Mouse (Mus musculus) B cell, adult (primary cell): ENCODE measurements around the gene Tnfsfm13. TPM values are rescaled to one million over a fixed set of nuclear protein-coding genes. Genes with fewer than 3 reads are reported as not detected.

Experiments used
- total RNA-seq: library from RNA; stranded (reverse); gene quantifications from 4 replicates; pipeline ENCODE4 v1.2.4, GENCODE M21; 2023; ENCODE audit not compliant: inconsistent age

Tnfsfm13 gene
- total RNA-seq = 0.45 to 0.78 TPM in 2 of 4 replicates, not detected in the others

GRCm38 (mm10) chr11:69695361-69696181 is at the start of gene Tnfsfm13, which contains the start of gene Tnfsf12:
Tnfsfm13 (minus strand) TSS chr11:69696098.
Tnfsf12 (minus strand) TSS chr11:69695849.

GRCm38 (mm10) chr11:69685526-69686148 is 10.3 kb downstream of the Tnfsfm13 start, which contains the start of gene Tnfsf13:
Tnfsf13 (minus strand) TSS chr11:69685784.

GRCm38 (mm10) chr11:69681314-69682208 is 14.3 kb downstream of the Tnfsfm13 start, which contains the start of gene Senp3:
Senp3 (minus strand) TSS chr11:69682084.

GRCm38 (mm10) chr11:69672211-69672706 is 23.6 kb downstream of the Tnfsfm13 start, which contains the start of gene Eif4a1:
Eif4a1 (minus strand) TSS chr11:69672423.

GRCm38 (mm10) chr11:69665961-69666664 is 29.8 kb downstream of the Tnfsfm13 start, which contains the start of gene Cd68:
Cd68 (minus strand) TSS chr11:69666153.

GRCm38 (mm10) chr11:69662213-69662966 is 33.5 kb downstream of the Tnfsfm13 start, which contains the start of gene Mpdu1:
Mpdu1 (minus strand) TSS chr11:69662642.

GRCm38 (mm10) chr11:69655264-69656064 is 40.4 kb downstream of the Tnfsfm13 start, which contains the start of gene Sox15:
Sox15 (plus strand) TSS chr11:69655314.

Other genes with a start within 250 kb of the Tnfsfm13 start
- not detected in 4 replicates for gene Dnah2, start 147.0 kb downstream of the Tnfsfm13 start, total RNA-seq
- gene Efnb3, start 135.9 kb downstream of the Tnfsfm13 start, total RNA-seq = 0.36 to 0.93 TPM (median 0.45 TPM) in 4 replicates
- 11.6 to 16.8 TPM (median 11.9 TPM) in 4 replicates for gene Wrap53, start 115.8 kb downstream of the Tnfsfm13 start, total RNA-seq
- gene Trp53, start 115.7 kb downstream of the Tnfsfm13 start, total RNA-seq = 130 to 136 TPM (median 131 TPM) in 4 replicates
- 0.33 TPM in 1 of 4 replicates, not detected in the others for gene Atp1b2, start 90.2 kb downstream of the Tnfsfm13 start, total RNA-seq
- gene Shbg, start 78.2 kb downstream of the Tnfsfm13 start, total RNA-seq = not detected in 4 replicates
- not detected in 4 replicates for gene Sat2, start 74.1 kb downstream of the Tnfsfm13 start, total RNA-seq
- gene Fxr2, start 63.1 kb downstream of the Tnfsfm13 start, total RNA-seq = 76.8 to 83.1 TPM (median 77.8 TPM) in 4 replicates
- 0.84 TPM in 1 of 4 replicates, not detected in the others for gene Sox15, start 40.8 kb downstream of the Tnfsfm13 start, total RNA-seq
- gene Mpdu1, start 33.5 kb downstream of the Tnfsfm13 start, total RNA-seq = 58.0 to 71.6 TPM (median 63.0 TPM) in 4 replicates
- gene Cd68, start 29.9 kb downstream of the Tnfsfm13 start, total RNA-seq = 11.8 to 14.7 TPM (median 12.5 TPM) in 4 replicates
- gene Eif4a1, start 23.7 kb downstream of the Tnfsfm13 start, total RNA-seq = 670 to 697 TPM (median 692 TPM) in 4 replicates
- 108 to 153 TPM (median 136 TPM) in 4 replicates for gene Senp3, start 14.0 kb downstream of the Tnfsfm13 start, total RNA-seq
- 0.32 TPM in 1 of 4 replicates, not detected in the others for gene Tnfsf13, start 10.3 kb downstream of the Tnfsfm13 start, total RNA-seq
- gene Tnfsf12, start 249 bp downstream of the Tnfsfm13 start, total RNA-seq = 0.51 TPM in 1 of 4 replicates, not detected in the others
- gene Polr2a, start 62.5 kb upstream of the Tnfsfm13 start, total RNA-seq = 231 to 244 TPM (median 242 TPM) in 4 replicates
- gene Slc35g3, start 65.9 kb upstream of the Tnfsfm13 start, total RNA-seq = not detected in 4 replicates
- 52.3 to 57.6 TPM (median 54.5 TPM) in 4 replicates for gene Zbtb4, start 69.8 kb upstream of the Tnfsfm13 start, total RNA-seq
- 8.3 to 11.3 TPM (median 10.1 TPM) in 4 replicates for gene Chrnb1, start 99.8 kb upstream of the Tnfsfm13 start, total RNA-seq
- gene Fgf11, start 105.8 kb upstream of the Tnfsfm13 start, total RNA-seq = 0.16 to 0.27 TPM in 2 of 4 replicates, not detected in the others
- not detected in 4 replicates for gene Tmem102, start 109.5 kb upstream of the Tnfsfm13 start, total RNA-seq
- gene Gm39566, start 119.2 kb upstream of the Tnfsfm13 start, total RNA-seq = not detected in 4 replicates
- gene Spem2, start 122.4 kb upstream of the Tnfsfm13 start, total RNA-seq = not detected in 4 replicates
- not detected in 4 replicates for gene Spem1, start 126.1 kb upstream of the Tnfsfm13 start, total RNA-seq
- gene Nlgn2, start 141.7 kb upstream of the Tnfsfm13 start, total RNA-seq = 0.24 to 1.3 TPM (median 0.59 TPM) in 4 replicates
- 30.9 to 38.6 TPM (median 37.0 TPM) in 4 replicates for gene Tmem256, start 142.4 kb upstream of the Tnfsfm13 start, total RNA-seq
- 9.8 to 13.0 TPM (median 11.5 TPM) in 4 replicates for gene Plscr3, start 150.3 kb upstream of the Tnfsfm13 start, total RNA-seq
- gene Tnk1, start 162.6 kb upstream of the Tnfsfm13 start, total RNA-seq = not detected in 4 replicates
- gene Tmem95, start 181.9 kb upstream of the Tnfsfm13 start, total RNA-seq = not detected in 4 replicates
- 1.8 to 2.3 TPM (median 2.0 TPM) in 4 replicates for gene Kctd11, start 185.3 kb upstream of the Tnfsfm13 start, total RNA-seq
- gene Acap1, start 199.4 kb upstream of the Tnfsfm13 start, total RNA-seq = 477 to 556 TPM (median 497 TPM) in 4 replicates
- 2.1 to 2.7 TPM (median 2.3 TPM) in 4 replicates for gene 2810408A11Rik, start 204.9 kb upstream of the Tnfsfm13 start, total RNA-seq
- gene Neurl4, start 205.0 kb upstream of the Tnfsfm13 start, total RNA-seq = 55.7 to 74.4 TPM (median 62.8 TPM) in 4 replicates
- 138 to 159 TPM (median 142 TPM) in 4 replicates for gene Gps2, start 217.8 kb upstream of the Tnfsfm13 start, total RNA-seq
- gene Eif5a, start 225.9 kb upstream of the Tnfsfm13 start, total RNA-seq = 362 to 387 TPM (median 377 TPM) in 4 replicates
- not detected in 4 replicates for gene Ybx2, start 239.7 kb upstream of the Tnfsfm13 start, total RNA-seq